Mouse (Mus musculus) left cerebral cortex, adult 18-20 months (tissue): ENCODE data around the gene Myo1d. TPM values are rescaled to one million over a fixed set of nuclear protein-coding genes. Genes with fewer than 3 reads are reported as not detected.

Experiments
- DNase-seq, 2 experiments: peaks; one replicate each; pipeline ENCODE4 v3.0.0; 2021 to 2022; ENCODE audit warnings: low spot score in 2 of 2, mixed read lengths in 1 of 2
- total RNA-seq, 2 experiments: library from RNA; stranded (reverse); gene quantifications; 2 replicates each; pipeline ENCODE4 v1.2.3; 2021

Myo1d gene
- total RNA-seq, 2 experiments from 2014 or later = 6.4 to 7.8 TPM

GRCm38 (mm10) chr11:80622233-80623037 lies 157.4 kb downstream of the Myo1d start:
- DNase-seq = no peak

- peak; percentile 62 to 76 for DNase-seq
Measured at GRCm38 (mm10) chr11:80614949-80615725, 164.7 kb downstream of the Myo1d start.

DNA sequence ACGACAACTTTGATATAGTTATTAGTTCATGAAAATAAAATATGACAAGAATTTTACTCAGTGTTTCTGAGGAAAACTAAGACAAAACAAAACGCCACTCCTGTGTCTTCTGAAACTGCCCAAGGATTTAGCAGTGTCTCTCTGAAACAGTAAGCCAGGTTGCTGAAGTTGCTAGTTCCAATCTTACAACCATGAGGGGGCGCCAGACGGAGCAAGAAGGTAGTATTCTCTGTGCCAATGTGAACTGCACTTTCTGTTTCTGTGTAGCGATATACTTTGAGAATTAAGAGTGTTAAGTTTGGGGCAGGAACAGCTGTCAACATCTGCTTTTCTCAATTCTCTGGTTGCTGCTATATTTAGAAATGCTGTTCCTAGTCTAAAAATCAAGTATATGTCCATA lies 165.4 kb downstream of the Myo1d start:
- DNase-seq = peak; percentile 64 to 75

DNA sequence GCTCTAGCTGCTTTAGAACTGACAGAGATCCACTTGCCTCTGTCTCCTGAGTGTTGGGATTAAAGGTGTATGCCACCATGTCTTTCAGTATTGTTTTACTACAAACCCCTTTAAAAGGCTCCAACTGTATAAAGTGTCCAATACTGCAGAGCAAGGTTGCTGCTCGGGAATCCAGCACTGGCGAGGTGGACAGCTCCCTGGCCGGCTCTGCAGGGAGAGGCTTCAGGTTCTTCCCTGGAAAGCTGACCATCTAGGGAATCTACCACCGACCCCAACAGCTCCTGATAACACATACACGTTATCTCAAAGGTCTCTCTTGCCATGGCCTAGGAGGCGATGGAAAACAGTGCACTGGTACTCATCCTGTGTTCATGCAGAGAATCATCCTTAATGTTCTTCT lies 166.3 kb downstream of the Myo1d start:
- no peak for DNase-seq

GRCm38 (mm10) chr11:80602707-80603441 lies 177.0 kb downstream of the Myo1d start:
- DNase-seq = peak; percentile 81 to 89

DNA sequence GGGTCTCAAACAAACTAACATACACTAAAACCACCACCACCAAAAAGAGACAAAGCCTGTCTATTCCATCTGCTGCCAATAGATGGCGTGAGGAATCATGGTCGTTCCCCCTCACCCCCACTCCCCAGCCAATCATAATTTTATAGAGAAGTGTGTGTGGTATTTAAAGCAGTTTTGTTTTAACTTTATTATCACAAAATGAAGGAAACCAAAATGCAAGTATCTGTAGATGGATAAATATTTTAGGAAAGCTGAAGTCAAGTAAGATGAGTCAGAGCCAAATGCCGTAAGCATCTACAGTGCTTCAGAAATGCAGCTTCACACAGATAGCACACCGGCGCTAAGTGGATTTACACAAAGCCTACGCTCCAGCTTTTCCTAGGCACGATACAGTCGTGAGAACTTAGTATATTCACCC lies 177.8 kb downstream of the Myo1d start:
- DNase-seq = peak; percentile 28 to 45

- DNase-seq = no peak
Measured at GRCm38 (mm10) chr11:80601040-80601864, 178.6 kb downstream of the Myo1d start.

DNA sequence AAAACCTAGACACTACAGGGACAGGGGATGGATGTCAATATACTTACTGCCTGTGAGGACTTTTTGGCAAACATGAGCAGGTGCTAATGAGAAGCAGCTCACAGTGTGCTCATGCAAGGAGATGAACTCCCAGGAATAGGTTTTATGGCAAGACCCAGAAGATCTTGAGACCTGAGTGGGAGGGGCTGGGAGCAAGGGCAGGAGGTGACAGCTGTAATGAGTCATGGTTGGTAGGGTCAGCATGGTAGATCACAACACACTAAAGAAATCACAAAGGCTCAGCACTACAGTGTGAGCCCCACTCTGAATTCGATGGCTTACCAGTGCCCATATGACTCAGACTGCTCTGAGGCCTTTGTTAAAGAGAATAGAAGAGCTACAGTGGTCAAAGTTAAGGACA lies 184.3 kb downstream of the Myo1d start:
- no peak for DNase-seq

- no peak for DNase-seq
Measured at GRCm38 (mm10) chr11:80589387-80589786, 190.4 kb downstream of the Myo1d start.

DNA sequence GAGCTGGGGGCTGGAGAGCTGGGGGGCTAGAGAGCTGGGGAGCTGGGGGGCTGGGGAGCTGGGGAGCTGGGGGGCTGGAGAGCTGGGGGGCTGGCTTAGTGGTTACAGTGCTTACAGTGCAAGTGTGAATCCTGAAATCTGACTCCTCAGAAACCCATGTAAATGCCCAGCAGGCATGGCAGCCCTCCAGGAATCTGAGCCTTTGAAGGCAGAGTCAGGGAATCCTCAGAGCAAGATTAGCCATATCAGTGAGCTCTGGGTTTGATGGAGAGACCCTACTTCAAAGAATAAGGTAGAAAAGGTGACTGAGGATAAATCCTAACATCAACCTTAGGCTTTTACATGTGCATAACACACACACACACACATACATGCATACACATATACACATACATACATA lies 194.1 kb downstream of the Myo1d start:
- no peak for DNase-seq

DNA sequence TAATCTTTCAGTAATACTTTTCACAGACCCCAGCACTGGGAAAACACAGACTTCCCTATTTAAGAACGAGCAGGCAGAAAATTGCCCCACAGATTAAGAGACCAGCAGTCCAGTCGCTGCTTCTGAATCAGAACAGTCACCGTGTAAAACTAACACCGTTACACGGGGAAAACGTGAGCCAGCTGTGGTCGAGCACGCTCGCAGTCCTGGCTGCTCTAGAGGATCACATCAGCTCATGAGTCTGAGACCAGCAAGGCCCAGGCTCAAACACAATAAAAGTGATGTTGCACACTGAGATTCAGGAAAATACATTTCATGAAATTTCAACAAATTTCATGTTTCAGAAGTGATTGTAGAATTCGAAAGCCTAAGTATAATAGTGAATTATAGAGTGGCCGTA lies 194.6 kb downstream of the Myo1d start:
- DNase-seq = no peak

- DNase-seq = no peak
Measured at GRCm38 (mm10) chr11:80580494-80580893, 199.3 kb downstream of the Myo1d start.

DNA sequence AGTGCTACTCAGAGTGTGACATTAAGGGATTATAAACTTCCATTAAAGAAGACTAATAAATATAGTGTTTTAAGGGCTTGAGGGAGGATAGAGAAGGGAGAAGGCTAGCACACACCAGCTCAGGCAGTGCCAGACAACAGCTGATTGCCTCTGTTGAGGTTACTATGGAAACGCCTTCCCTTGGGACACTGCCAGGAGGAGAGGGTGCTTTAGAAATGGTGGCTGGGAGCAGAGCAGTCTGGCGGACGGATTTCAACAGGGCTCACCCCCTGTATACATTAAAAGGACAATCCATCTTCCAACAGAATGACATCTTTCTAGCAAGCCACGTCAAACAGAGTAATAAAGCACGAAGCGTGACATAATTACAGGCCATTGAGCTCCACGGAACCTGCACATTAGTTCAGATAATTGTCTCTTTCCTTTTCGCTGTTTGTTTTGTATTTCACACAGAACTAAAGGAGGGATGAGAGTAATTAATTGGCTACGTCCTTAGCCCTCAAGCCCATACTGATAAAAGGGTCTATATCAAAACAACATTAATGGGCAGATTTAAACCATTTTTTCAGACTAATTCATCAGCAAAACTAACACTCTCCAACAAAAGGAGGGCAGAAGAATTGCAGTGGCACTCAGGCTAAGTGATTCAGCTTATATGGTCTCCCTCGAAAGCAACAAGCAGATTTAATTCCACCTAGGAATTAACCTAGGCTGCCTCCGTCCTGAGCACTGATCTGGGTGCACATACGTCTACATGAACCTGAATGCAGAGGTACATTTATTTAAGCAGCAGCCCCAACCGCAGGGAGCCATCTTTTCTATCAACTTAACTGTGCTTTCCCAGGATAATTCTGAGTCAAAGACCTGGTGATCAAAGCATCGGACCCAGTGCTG lies 201.8 kb downstream of the Myo1d start:
- DNase-seq = peak; percentile 89 to 91

- no peak for DNase-seq
Measured at GRCm38 (mm10) chr11:80575794-80576193, 204.0 kb downstream of the Myo1d start.

- DNase-seq = peak; percentile 43 to 63
Measured at GRCm38 (mm10) chr11:80566286-80566685, 213.5 kb downstream of the Myo1d start.

GRCm38 (mm10) chr11:80564975-80565965 lies 214.6 kb downstream of the Myo1d start:
- no peak for DNase-seq

DNA sequence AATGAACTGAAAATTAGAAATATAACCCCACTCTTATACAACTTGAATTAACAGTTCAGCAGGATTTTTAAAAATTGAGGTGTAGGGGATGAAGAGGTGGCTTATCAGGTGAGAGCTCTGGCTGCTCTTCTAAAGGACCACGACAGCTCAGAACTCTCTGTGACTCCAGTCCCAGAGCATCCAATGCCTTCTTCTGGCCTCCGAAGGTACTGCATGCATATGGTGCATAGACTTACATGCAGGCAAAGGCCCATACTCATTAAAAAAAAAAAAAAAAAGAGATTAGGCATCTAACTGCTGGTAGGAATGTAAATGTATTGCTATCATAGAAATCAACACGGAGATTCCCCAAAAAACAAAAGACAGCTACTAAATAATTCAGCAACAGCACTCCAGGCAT lies 217.3 kb downstream of the Myo1d start:
- DNase-seq = no peak

- no peak for DNase-seq
Measured at GRCm38 (mm10) chr11:80560770-80561169, 219.1 kb downstream of the Myo1d start.
